Mouse (Mus musculus) erythroblast, embryonic 14.5 days (primary cell): ENCODE results near the gene Map2k7.

Source experiments
- GATA1 ChIP-seq: IDR thresholded peaks from 2 replicates; pipeline ENCODE4 v1.6.1; 2012; ENCODE audit warnings: low read length, inconsistent platforms, mixed read lengths
- TAL1 ChIP-seq: IDR thresholded peaks from 3 replicates; pipeline ENCODE4 v1.6.1; 2012; ENCODE audit warnings: low read length, inconsistent platforms, mixed read lengths

- no peak for TF ChIP-seq GATA1
- no peak for TF ChIP-seq TAL1
Measured at GRCm38 (mm10) chr8:4216296-4216695, 22.2 kb upstream of the Map2k7 start.
